22 mouse cellular contexts compared by ENCODE assay signal in the genomic region with DNA sequence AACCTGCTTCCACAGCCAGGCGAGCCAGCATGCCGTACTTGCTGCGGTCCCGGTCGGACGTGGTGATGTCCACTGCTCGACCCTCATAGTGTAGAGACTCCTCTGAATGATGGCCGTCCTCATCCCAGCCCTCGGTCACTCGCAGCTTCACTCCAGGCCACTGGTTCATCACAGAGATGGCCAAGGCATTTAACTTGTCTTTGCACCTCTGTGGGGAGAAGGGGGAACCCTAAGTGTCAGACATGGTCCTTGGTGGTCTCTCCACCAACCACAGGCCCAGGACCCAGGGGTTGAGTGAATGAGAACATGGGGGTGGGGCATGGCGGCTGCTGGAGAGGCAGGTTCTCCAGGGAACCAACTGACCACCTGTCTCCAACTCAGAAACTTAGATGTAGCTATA. TPM values are rescaled to one million over a fixed set of nuclear protein-coding genes. Genes with fewer than 3 reads are reported as not detected.
DNase-seq lines count a peak whose midpoint lies in the region; ATAC-seq lines count a peak whose summit lies in the region.
"Had no signal": no experiment of that assay in that cellular context is flagged by ENCODE, and none has a peak within 500 bp of the region (broad histone marks: within the 10 kb centered on the region; RNA-seq: fewer than 3 reads in every experiment).

No protein-coding gene starts in this region.

- H3K4me1 ChIP-seq in hindbrain, embryonic 13.5 days (replicated peaks), result peaks cover 69% of the 10 kb centered on the region
- H3K4me1 ChIP-seq in hindbrain, embryonic 12.5 days, result peaks cover 68% of the 10 kb centered on the region
- peaks cover 84% of the 10 kb centered on the region for H3K4me1 ChIP-seq in midbrain, embryonic 10.5 days
- H3K4me1 ChIP-seq in midbrain, embryonic 15.5 days, result peaks cover 68% of the 10 kb centered on the region
- peaks cover 23% of the 10 kb centered on the region for H3K4me1 ChIP-seq in stomach, embryonic 16.5 days (ENCODE audit: control insufficient read depth, insufficient read depth, low read length)

- no peaks in the 10 kb centered on the region for H3K36me3 ChIP-seq in hindbrain, embryonic 13.5 days
- H3K36me3 ChIP-seq in hindbrain, embryonic 12.5 days, result no peaks in the 10 kb centered on the region
- H3K36me3 ChIP-seq in midbrain, embryonic 10.5 days, result 0 out of 2 replicates have a peak, but pooled peaks cover 8% of the 10 kb centered on the region
- no peaks in the 10 kb centered on the region for H3K36me3 ChIP-seq in midbrain, embryonic 15.5 days (replicated peaks)
- H3K36me3 ChIP-seq in stomach, embryonic 16.5 days (ENCODE audit: control insufficient read depth, insufficient read depth, low read length), result no peaks in the 10 kb centered on the region
- H3K36me3 ChIP-seq: forebrain, embryonic 10.5 days; G1E; heart, embryonic 13.5 days; limb, embryonic 10.5 days had no signal

- no peak for DNase-seq in midbrain, embryonic 10.5 days (ENCODE audit: low spot score)
- DNase-seq in urinary bladder, adult 2 months (ENCODE audit: low spot score), result peak; percentile 17
- DNase-seq in urinary bladder, postnatal 10 days (ENCODE audit: low spot score), result no peak
- DNase-seq: adrenal gland, postnatal 36 days; B cell, adult 2 months; cerebellum, adult 11-12 months; gastrocnemius, postnatal 25 days; heart, adult 2 months; heart, postnatal 14 days; kidney, adult 9 months; kidney, postnatal 14 days; thymus, postnatal 14 days had no signal

- no peak overlapping the region for H3K4me3 ChIP-seq in hindbrain, embryonic 13.5 days
- H3K4me3 ChIP-seq in hindbrain, embryonic 12.5 days, result no peak overlapping the region
- H3K4me3 ChIP-seq in midbrain, embryonic 10.5 days, result peak overlapping the region; percentile 74
- no peak overlapping the region for H3K4me3 ChIP-seq in midbrain, embryonic 15.5 days
- 0 out of 2 replicates have a peak overlapping the region, but pooled peaks have one; percentile 0 for H3K4me3 ChIP-seq in stomach, embryonic 16.5 days (replicated peaks; ENCODE audit: low read length)
- H3K4me3 ChIP-seq: heart, adult 2 months; heart, embryonic 13.5 days had no signal

- 13% methylated on average over 11 of the region's 11 CpGs for WGBS in hindbrain, embryonic 13.5 days
- WGBS in hindbrain, embryonic 12.5 days, result 11% methylated on average over 11 of the region's 11 CpGs
- WGBS in midbrain, embryonic 10.5 days, result 9% methylated on average over 11 of the region's 11 CpGs
- WGBS in midbrain, embryonic 15.5 days, result 12% methylated on average over 11 of the region's 11 CpGs
- 18% methylated on average over 11 of the region's 11 CpGs for WGBS in stomach, embryonic 16.5 days

- no peaks in the 10 kb centered on the region for H3K9me3 ChIP-seq in hindbrain, embryonic 13.5 days
- no peaks in the 10 kb centered on the region for H3K9me3 ChIP-seq in hindbrain, embryonic 12.5 days (replicated peaks)
- no peaks in the 10 kb centered on the region for H3K9me3 ChIP-seq in midbrain, embryonic 10.5 days (replicated peaks)
- no peaks in the 10 kb centered on the region for H3K9me3 ChIP-seq in midbrain, embryonic 15.5 days
- no peaks in the 10 kb centered on the region for H3K9me3 ChIP-seq in stomach, embryonic 16.5 days (replicated peaks; ENCODE audit: control insufficient read depth, low read length)
- H3K9me3 ChIP-seq: forebrain, embryonic 10.5 days; heart, embryonic 13.5 days; limb, embryonic 10.5 days had no signal

- H3K27me3 ChIP-seq in hindbrain, embryonic 13.5 days, result peaks cover 98% of the 10 kb centered on the region
- H3K27me3 ChIP-seq in hindbrain, embryonic 12.5 days, result peaks cover 94% of the 10 kb centered on the region
- peaks cover 100% of the 10 kb centered on the region for H3K27me3 ChIP-seq in midbrain, embryonic 10.5 days (ENCODE audit: low read depth, poor library complexity, severe bottlenecking)
- peaks cover 96% of the 10 kb centered on the region for H3K27me3 ChIP-seq in midbrain, embryonic 15.5 days (replicated peaks)
- H3K27me3 ChIP-seq in stomach, embryonic 16.5 days (ENCODE audit: control insufficient read depth, insufficient read depth, low read length), result peaks cover 93% of the 10 kb centered on the region

- ATAC-seq in hindbrain, embryonic 13.5 days (ENCODE audit: low FRiP score), result no peak
- ATAC-seq in hindbrain, embryonic 12.5 days (ENCODE audit: low FRiP score), result no peak
- no peak for ATAC-seq in midbrain, embryonic 15.5 days (replicated peaks)
- ATAC-seq in stomach, embryonic 16.5 days (ENCODE audit: insufficient read depth, low FRiP score), result no peak
- ATAC-seq: Patski had no signal

- H3K4me2 ChIP-seq in hindbrain, embryonic 13.5 days, result peak overlapping the region; percentile 17; the same call in 1 of the 2 replicates
- no peak overlapping the region for H3K4me2 ChIP-seq in hindbrain, embryonic 12.5 days (replicated peaks)
- H3K4me2 ChIP-seq in midbrain, embryonic 15.5 days, result no peak overlapping the region
- peak overlapping the region; percentile 27; the same call in 1 of the 2 replicates for H3K4me2 ChIP-seq in stomach, embryonic 16.5 days (ENCODE audit: low read depth, low read length)
- H3K4me2 ChIP-seq: heart, embryonic 13.5 days had no signal

- H3K9ac ChIP-seq in hindbrain, embryonic 13.5 days, result no peak overlapping the region
- no peak overlapping the region for H3K9ac ChIP-seq in hindbrain, embryonic 12.5 days
- no peak overlapping the region for H3K9ac ChIP-seq in midbrain, embryonic 15.5 days
- 0 out of 2 replicates have a peak overlapping the region, but pooled peaks have one; percentile 18 for H3K9ac ChIP-seq in stomach, embryonic 16.5 days (ENCODE audit: low read length)
- H3K9ac ChIP-seq: heart, embryonic 13.5 days had no signal

- H3K27ac ChIP-seq in hindbrain, embryonic 13.5 days, result no peak overlapping the region
- H3K27ac ChIP-seq in hindbrain, embryonic 12.5 days, result no peak overlapping the region
- peak overlapping the region; percentile 88 for H3K27ac ChIP-seq in midbrain, embryonic 10.5 days (replicated peaks)
- H3K27ac ChIP-seq in midbrain, embryonic 15.5 days, result no peak overlapping the region
- 0 out of 2 replicates have a peak overlapping the region, but pooled peaks have one; percentile 1 for H3K27ac ChIP-seq in stomach, embryonic 16.5 days (ENCODE audit: low read length)
- H3K27ac ChIP-seq: forebrain, embryonic 10.5 days; heart, adult 2 months; heart, embryonic 13.5 days; limb, embryonic 10.5 days had no signal

RNA-seq across cellular contexts. Expression of a gene that starts 5.7 kb away (rescaled TPM):
- polyA plus RNA-seq in hindbrain, embryonic 13.5 days (2015; fragmentation: Nextera tagmentation; extraction: Ambion mirVana), result 1.6 and 1.8 TPM in 2 replicates
- 4.7 and 5.6 TPM in 2 replicates for polyA plus RNA-seq in hindbrain, embryonic 12.5 days (2016; fragmentation: Nextera tagmentation; extraction: Ambion mirVana)
- polyA plus RNA-seq in midbrain, embryonic 10.5 days (2016; fragmentation: Nextera tagmentation; extraction: Ambion mirVana), result 7.2 and 7.3 TPM in 2 replicates
- polyA plus RNA-seq in midbrain, embryonic 15.5 days (2015; fragmentation: Nextera tagmentation; extraction: Ambion mirVana), result 1.1 and 1.4 TPM in 2 replicates
- polyA plus RNA-seq in urinary bladder, adult 2 months (2012; rRNA removed), result 68.3 and 70.7 TPM in 2 replicates
- 3.4 and 4.1 TPM in 2 replicates for polyA plus RNA-seq in stomach, embryonic 16.5 days (2015; fragmentation: Nextera tagmentation; extraction: Ambion mirVana)
- polyA plus RNA-seq: G1E; heart, adult 2 months; liver, embryonic 16.5 days had no signal

Comparison
In these comparisons a context has a peak if more than half of its experiments do, and no peak if none do; other contexts are left out.
1. H3K27ac ChIP-seq: peak in midbrain, embryonic 10.5 days (single experiment) and stomach, embryonic 16.5 days (single experiment); none in hindbrain, embryonic 13.5 days (single experiment), hindbrain, embryonic 12.5 days (single experiment) and midbrain, embryonic 15.5 days (single experiment).
2. H3K4me2 ChIP-seq: peak in hindbrain, embryonic 13.5 days (single experiment) and stomach, embryonic 16.5 days (single experiment); none in hindbrain, embryonic 12.5 days (single experiment) and midbrain, embryonic 15.5 days (single experiment).
3. H3K4me3 ChIP-seq: peak in midbrain, embryonic 10.5 days (single experiment) and stomach, embryonic 16.5 days (single experiment); none in hindbrain, embryonic 13.5 days (single experiment), hindbrain, embryonic 12.5 days (single experiment) and midbrain, embryonic 15.5 days (single experiment).